Mouse (Mus musculus): ENCODE measurements around the gene Gprasp1. TPM values are rescaled to one million over a fixed set of nuclear protein-coding genes. Genes with fewer than 3 reads are reported as not detected.

The Gprasp1 gene
- polyA plus RNA-seq, 1 experiment from 2014 or later = 52.8 TPM

MicroRNAs encoded within 50 kb of the gene (microRNA counts, 519-probe panel; counts per million panel counts)
- 341 counts per million, percentile 65 among the panel's probes with 10 or more counts for microRNA mmu-miR-1970

Small RNA genes within 50 kb of the gene (microRNA-seq; reads per million reads assigned to microRNA genes)
- gene Mir1970 = not detected
- gene Mir7646 = not detected

Other genes with a start within 250 kb of the Gprasp1 start
- not detected in 2 replicates for gene AV320801, start 248.1 kb upstream of the Gprasp1 start, polyA plus RNA-seq (2016; fragmentation: Nextera tagmentation; extraction: Ambion mirVana)
- gene Nxf7, start 144.0 kb upstream of the Gprasp1 start, polyA plus RNA-seq (2016; fragmentation: Nextera tagmentation; extraction: Ambion mirVana) = not detected in 2 replicates
- gene Prame, start 115.0 kb upstream of the Gprasp1 start, polyA plus RNA-seq (2016; fragmentation: Nextera tagmentation; extraction: Ambion mirVana) = 0.10 TPM in 1 of 2 replicates, not detected in the other
- gene Tcp11x2, start 48.9 kb upstream of the Gprasp1 start, polyA plus RNA-seq (2016; fragmentation: Nextera tagmentation; extraction: Ambion mirVana) = not detected in 2 replicates
- not detected in 2 replicates for gene Tmsb15a, start 17.5 kb upstream of the Gprasp1 start, polyA plus RNA-seq (2016; fragmentation: Nextera tagmentation; extraction: Ambion mirVana)
- 10.3 and 10.6 TPM in 2 replicates for gene Armcx5, start within 50 bp of the Gprasp1 start, polyA plus RNA-seq (2016; fragmentation: Nextera tagmentation; extraction: Ambion mirVana)
- gene Bhlhb9, start 54.9 kb downstream of the Gprasp1 start, polyA plus RNA-seq (2016; fragmentation: Nextera tagmentation; extraction: Ambion mirVana) = 49.3 and 52.8 TPM in 2 replicates
- 25.3 and 27.1 TPM in 2 replicates for gene Gprasp2, start 96.3 kb downstream of the Gprasp1 start, polyA plus RNA-seq (2016; fragmentation: Nextera tagmentation; extraction: Ambion mirVana)